In the genomic region with DNA sequence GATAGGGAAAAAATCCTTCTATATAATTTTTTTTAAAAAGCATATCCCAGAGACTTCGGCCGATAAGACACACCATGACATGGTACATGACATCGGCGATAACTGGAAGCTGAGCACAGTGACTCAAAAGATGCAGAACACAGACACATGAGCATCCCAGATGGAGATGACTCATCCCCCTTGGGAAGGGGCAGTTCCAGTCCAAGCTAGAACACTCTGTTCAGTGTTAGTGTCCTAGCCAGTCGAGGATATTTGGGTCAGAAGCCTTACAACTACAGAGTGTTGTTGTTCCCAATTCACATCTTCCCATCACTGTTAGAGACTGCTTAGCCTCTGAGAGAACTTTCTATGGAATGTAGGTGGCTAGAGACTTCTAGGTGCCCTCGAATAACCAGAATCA, we compare ENCODE assay signal across 14 mouse cellular contexts. TPM values are rescaled to one million over a fixed set of nuclear protein-coding genes. Genes with fewer than 3 reads are reported as not detected.
DNase-seq lines count a peak whose midpoint lies in the region; ATAC-seq and TF ChIP-seq lines count a peak whose summit lies in the region.
"Had no signal": no experiment of that assay in that cellular context is flagged by ENCODE, and none has a peak within 500 bp of the region (broad histone marks: within the 10 kb centered on the region; RNA-seq: fewer than 3 reads in every experiment).

No protein-coding gene starts in this region.

- H3K36me3 ChIP-seq in lung, postnatal 0 days (ENCODE audit: insufficient read depth, low read length): no peaks in the 10 kb centered on the region
- H3K36me3 ChIP-seq in thymus, adult 2 months (ENCODE audit: control insufficient read depth, insufficient read depth, low read length): no peaks in the 10 kb centered on the region
- no peaks in the 10 kb centered on the region for H3K36me3 ChIP-seq in kidney, embryonic 15.5 days
- H3K36me3 ChIP-seq: embryonic facial prominence, embryonic 10.5 days had no signal

- no peaks in the 10 kb centered on the region for H3K9me3 ChIP-seq in lung, postnatal 0 days (ENCODE audit: low read length)
- H3K9me3 ChIP-seq in kidney, embryonic 15.5 days (replicated peaks): no peaks in the 10 kb centered on the region
- H3K9me3 ChIP-seq: embryonic facial prominence, embryonic 10.5 days; forebrain, embryonic 13.5 days had no signal

- H3K4me2 ChIP-seq in lung, postnatal 0 days (replicated peaks; ENCODE audit: low read depth, low read length): no peak overlapping the region
- H3K4me2 ChIP-seq in kidney, embryonic 15.5 days: no peak overlapping the region
- H3K4me2 ChIP-seq: forebrain, embryonic 13.5 days; liver, embryonic 11.5 days; midbrain, embryonic 11.5 days had no signal

- no peaks in the 10 kb centered on the region for H3K27me3 ChIP-seq in lung, postnatal 0 days (replicated peaks; ENCODE audit: insufficient read depth, low read length)
- H3K27me3 ChIP-seq in thymus, adult 2 months (ENCODE audit: control insufficient read depth, insufficient read depth, low read length): no peaks in the 10 kb centered on the region; the same call in 1 of the 2 replicates
- no peaks in the 10 kb centered on the region for H3K27me3 ChIP-seq in kidney, embryonic 15.5 days
- H3K27me3 ChIP-seq: forebrain, embryonic 13.5 days had no signal

- peak; percentile 6 for DNase-seq in cerebellum, adult 11-12 months
- no peak for DNase-seq in cerebellum, postnatal 36 days
- DNase-seq in lung, postnatal 0 days (ENCODE audit: low spot score): peak; percentile 29
- DNase-seq in lung, adult 2 months: no peak
- peak; percentile 78 for DNase-seq in heart, postnatal 25 days (ENCODE audit: low spot score)
- no peak for DNase-seq in thymus, adult 2 months
- DNase-seq: kidney, adult 11 months; thymus, postnatal 4 days had no signal

- H3K4me1 ChIP-seq in lung, postnatal 0 days (ENCODE audit: insufficient read depth, low read depth, low read length): no peaks in the 10 kb centered on the region
- H3K4me1 ChIP-seq in lung, adult 2 months (ENCODE audit: control insufficient read depth, insufficient read depth, low read length): no peaks in the 10 kb centered on the region
- no peaks in the 10 kb centered on the region for H3K4me1 ChIP-seq in brown adipose tissue, adult 24 weeks (ENCODE audit: control insufficient read depth, insufficient read depth, insufficient read length, low read length)
- peaks cover 10% of the 10 kb centered on the region; the same call in 1 of the 2 replicates for H3K4me1 ChIP-seq in thymus, adult 2 months (replicated peaks; ENCODE audit: control insufficient read depth, insufficient read depth, low read length)
- H3K4me1 ChIP-seq in kidney, embryonic 15.5 days: peaks cover 10% of the 10 kb centered on the region

- no peak overlapping the region for H3K9ac ChIP-seq in lung, postnatal 0 days (replicated peaks; ENCODE audit: low read depth)
- no peak overlapping the region for H3K9ac ChIP-seq in kidney, embryonic 15.5 days
- H3K9ac ChIP-seq: forebrain, embryonic 13.5 days had no signal

- peak; percentile 70 for TF ChIP-seq EP300 in lung, postnatal 0 days (IDR thresholded peaks at IDR 0.05)

- TF ChIP-seq POLR2A in lung, adult 2 months (IDR thresholded peaks at IDR 0.05; ENCODE audit: borderline replicate concordance, extremely low read depth, low read depth, low read length): no peak
- no peak for TF ChIP-seq POLR2A in thymus, adult 2 months (IDR thresholded peaks at IDR 0.05; ENCODE audit: control insufficient read depth, extremely low read depth, insufficient read depth, low read length, poor library complexity)

- 85% methylated on average over 6 of the region's 6 CpGs for WGBS in lung, postnatal 0 days
- 83% methylated on average over 6 of the region's 6 CpGs for WGBS in lung, adult 2 months
- 95% methylated on average over 6 of the region's 6 CpGs for WGBS in thymus, adult 2 months
- 93% methylated on average over 6 of the region's 6 CpGs for WGBS in kidney, embryonic 15.5 days

- no peak overlapping the region for H3K27ac ChIP-seq in lung, postnatal 0 days (ENCODE audit: low read length)
- peak overlapping the region; percentile 79 for H3K27ac ChIP-seq in brown adipose tissue, adult 24 weeks (replicated peaks; ENCODE audit: low read depth, low read length)
- H3K27ac ChIP-seq in thymus, adult 2 months (ENCODE audit: control insufficient read depth, insufficient read depth, low read length): no peak overlapping the region
- no peak overlapping the region for H3K27ac ChIP-seq in kidney, embryonic 15.5 days
- H3K27ac ChIP-seq: embryonic facial prominence, embryonic 10.5 days; forebrain, embryonic 13.5 days had no signal

- intact Hi-C loops in heart, postnatal 25 days (cut with DNase I): no loop called here

- peak; percentile 49 for ATAC-seq in lung, postnatal 0 days
- ATAC-seq in kidney, embryonic 15.5 days (replicated peaks; ENCODE audit: low FRiP score): no peak
- ATAC-seq: forebrain, embryonic 13.5 days had no signal

- TF ChIP-seq CTCF in lung, postnatal 0 days (IDR thresholded peaks at IDR 0.05): no peak
- TF ChIP-seq CTCF in lung, adult 2 months (IDR thresholded peaks at IDR 0.05; ENCODE audit: insufficient read depth, low read length): no peak
- no peak for TF ChIP-seq CTCF in thymus, adult 2 months (IDR thresholded peaks at IDR 0.05; ENCODE audit: borderline replicate concordance, control insufficient read depth, extremely low read depth, insufficient read depth, low read length, poor library complexity)

- no peak overlapping the region for H3K4me3 ChIP-seq in lung, postnatal 0 days (ENCODE audit: low read depth, low read length)
- H3K4me3 ChIP-seq in lung, adult 2 months (replicated peaks; ENCODE audit: extremely low read depth, low read depth, low read length): no peak overlapping the region
- H3K4me3 ChIP-seq in brown adipose tissue, adult 24 weeks (ENCODE audit: insufficient read depth, low read depth, low read length): no peak overlapping the region
- no peak overlapping the region for H3K4me3 ChIP-seq in thymus, adult 2 months (ENCODE audit: control insufficient read depth, insufficient read depth, low read length)
- H3K4me3 ChIP-seq in kidney, embryonic 15.5 days (replicated peaks): no peak overlapping the region
- H3K4me3 ChIP-seq: embryonic facial prominence, embryonic 10.5 days; forebrain, embryonic 13.5 days had no signal

RNA-seq across cellular contexts. Expression of gene Rhoj, which starts 4.0 kb away (rescaled TPM):
- 95.8 and 102 TPM in 2 replicates for polyA plus RNA-seq in lung, postnatal 0 days (2015; fragmentation: Nextera tagmentation; extraction: Ambion mirVana)
- polyA plus RNA-seq in lung, adult 2 months (2012; rRNA removed): 84.9 and 92.2 TPM in 2 replicates
- polyA plus RNA-seq in brown adipose tissue, adult 24 weeks (2012; ENCODE audit: insufficient read depth, insufficient read length, missing spikeins): 14.4 and 16.0 TPM in 2 replicates
- total RNA-seq in heart, postnatal 25 days (2021): 10 to 100 TPM; 32.2 to 41.4 TPM
- polyA plus RNA-seq in thymus, adult 2 months (2012; rRNA removed): 5.1 and 5.9 TPM in 2 replicates
- 48.5 and 59.7 TPM in 2 replicates for polyA plus RNA-seq in kidney, embryonic 15.5 days (2015; fragmentation: Nextera tagmentation; extraction: Ambion mirVana)

Comparison
In these comparisons a context has a peak if more than half of its experiments do, and no peak if none do; other contexts are left out.
1. DNase-seq: peak in cerebellum, adult 11-12 months (single experiment), lung, postnatal 0 days (single experiment) and heart, postnatal 25 days (single experiment); none in cerebellum, postnatal 36 days (0 of 2), lung, adult 2 months (single experiment) and thymus, adult 2 months (single experiment).